Mouse (Mus musculus): Measurements from ENCODE around the gene P3h2. TPM values are rescaled to one million over a fixed set of nuclear protein-coding genes. Genes with fewer than 3 reads are reported as not detected.

The P3h2 gene
- polyA plus RNA-seq, 1 experiment from 2014 or later: 0.75 TPM

GRCm38 (mm10) chr16:26078923-26079351, 26.6 kb downstream of the P3h2 start:
- no peak overlapping the region for H3K9ac ChIP-seq (ENCODE audit: low read depth, low read length)
- no peak for ATAC-seq
- no peak overlapping the region for H3K27ac ChIP-seq (ENCODE audit: low read length)
- H3K4me3 ChIP-seq (ENCODE audit: low read depth, low read length): no peak overlapping the region
- H3K4me2 ChIP-seq (ENCODE audit: low read length): no peak overlapping the region
- no peaks in the 10 kb centered on the region for H3K4me1 ChIP-seq (ENCODE audit: control insufficient read depth, insufficient read depth, low read length)
- H3K9me3 ChIP-seq (replicated peaks; ENCODE audit: control insufficient read depth, low read length, poor library complexity, severe bottlenecking): no peaks in the 10 kb centered on the region
- no peaks in the 10 kb centered on the region for H3K27me3 ChIP-seq (ENCODE audit: control insufficient read depth, insufficient read depth, low read depth, low read length)
- 5% methylated on average over 7 of the region's 7 CpGs for WGBS
- H3K36me3 ChIP-seq (ENCODE audit: control insufficient read depth, insufficient read depth, low read length): no peaks in the 10 kb centered on the region

- ATAC-seq: 0 out of 2 replicates have a peak, but pooled peaks have one; percentile 28
- Histone ChIP-seq H3K4me2 (ENCODE audit: low read length) (no peak overlapping the region), H3K36me3 (ENCODE audit: control insufficient read depth, insufficient read depth, low read length) (no peaks in the 10 kb centered on the region), H3K4me1 (ENCODE audit: control insufficient read depth, insufficient read depth, low read length) (no peaks in the 10 kb centered on the region), H3K9ac (ENCODE audit: low read depth, low read length) (no peak overlapping the region), H3K27ac (ENCODE audit: low read length) (no peak overlapping the region), H3K9me3 (replicated peaks; ENCODE audit: control insufficient read depth, low read length, poor library complexity, severe bottlenecking) (no peaks in the 10 kb centered on the region), H3K4me3 (ENCODE audit: low read depth, low read length) (no peak overlapping the region), H3K27me3 (ENCODE audit: control insufficient read depth, insufficient read depth, low read depth, low read length) (no peaks in the 10 kb centered on the region)
- 18% methylated on average over 2 of the region's 2 CpGs for WGBS
These were observed 27.5 kb downstream of the P3h2 start for GRCm38 (mm10) chr16:26078100-26078422.

- WGBS: 50% methylated on average over 10 of the region's 10 CpGs
- H3K27ac ChIP-seq (ENCODE audit: low read length): no peak overlapping the region
- H3K9me3 ChIP-seq (replicated peaks; ENCODE audit: control insufficient read depth, low read length, poor library complexity, severe bottlenecking): no peaks in the 10 kb centered on the region
- no peaks in the 10 kb centered on the region for H3K4me1 ChIP-seq (ENCODE audit: control insufficient read depth, insufficient read depth, low read length)
- no peak overlapping the region for H3K4me2 ChIP-seq (ENCODE audit: low read length)
- H3K27me3 ChIP-seq (ENCODE audit: control insufficient read depth, insufficient read depth, low read depth, low read length): no peaks in the 10 kb centered on the region
- no peak overlapping the region for H3K9ac ChIP-seq (ENCODE audit: low read depth, low read length)
- no peaks in the 10 kb centered on the region for H3K36me3 ChIP-seq (ENCODE audit: control insufficient read depth, insufficient read depth, low read length)
- ATAC-seq: peak; percentile 56; the same call in 1 of the 2 replicates
- no peak overlapping the region for H3K4me3 ChIP-seq (ENCODE audit: low read depth, low read length)
These were observed 28.1 kb downstream of the P3h2 start for GRCm38 (mm10) chr16:26077246-26078099.

- ATAC-seq: no peak
- no peak overlapping the region for H3K27ac ChIP-seq (ENCODE audit: low read length)
- no peaks in the 10 kb centered on the region for H3K9me3 ChIP-seq (replicated peaks; ENCODE audit: control insufficient read depth, low read length, poor library complexity, severe bottlenecking)
These were observed 30.5 kb downstream of the P3h2 start for GRCm38 (mm10) chr16:26075063-26075462.

GRCm38 (mm10) chr16:26070376-26070775, 35.2 kb downstream of the P3h2 start:
- 97% methylated on average over 3 of the region's 3 CpGs for WGBS
- no peak overlapping the region for H3K4me2 ChIP-seq (ENCODE audit: low read length)
- no peak for ATAC-seq
- H3K27me3 ChIP-seq (ENCODE audit: control insufficient read depth, insufficient read depth, low read depth, low read length): no peaks in the 10 kb centered on the region
- H3K9me3 ChIP-seq (replicated peaks; ENCODE audit: control insufficient read depth, low read length, poor library complexity, severe bottlenecking): no peaks in the 10 kb centered on the region
- no peaks in the 10 kb centered on the region for H3K36me3 ChIP-seq (ENCODE audit: control insufficient read depth, insufficient read depth, low read length)
- H3K4me1 ChIP-seq (ENCODE audit: control insufficient read depth, insufficient read depth, low read length): no peaks in the 10 kb centered on the region
- no peak overlapping the region for H3K4me3 ChIP-seq (ENCODE audit: low read depth, low read length)
- H3K27ac ChIP-seq (ENCODE audit: low read length): no peak overlapping the region
- no peak overlapping the region for H3K9ac ChIP-seq (ENCODE audit: low read depth, low read length)

More at GRCm38 (mm10) chr16:26075063-26075462, 30.5 kb downstream of the P3h2 start:
- Histone ChIP-seq H3K4me3 (ENCODE audit: low read depth, low read length) (no peak overlapping the region), H3K36me3 (ENCODE audit: control insufficient read depth, insufficient read depth, low read length) (no peaks in the 10 kb centered on the region), H3K4me1 (ENCODE audit: control insufficient read depth, insufficient read depth, low read length) (no peaks in the 10 kb centered on the region), H3K9ac (ENCODE audit: low read depth, low read length) (no peak overlapping the region), H3K4me2 (ENCODE audit: low read length) (no peak overlapping the region), H3K27me3 (ENCODE audit: control insufficient read depth, insufficient read depth, low read depth, low read length) (no peaks in the 10 kb centered on the region)

GRCm38 (mm10) chr16:26065060-26065459, 40.5 kb downstream of the P3h2 start:
- Histone ChIP-seq H3K36me3 (ENCODE audit: control insufficient read depth, insufficient read depth, low read length) (no peaks in the 10 kb centered on the region), H3K27me3 (ENCODE audit: control insufficient read depth, insufficient read depth, low read depth, low read length) (no peaks in the 10 kb centered on the region), H3K4me1 (ENCODE audit: control insufficient read depth, insufficient read depth, low read length) (no peaks in the 10 kb centered on the region), H3K9me3 (replicated peaks; ENCODE audit: control insufficient read depth, low read length, poor library complexity, severe bottlenecking) (no peaks in the 10 kb centered on the region), H3K4me3 (ENCODE audit: low read depth, low read length) (no peak overlapping the region), H3K27ac (ENCODE audit: low read length) (no peak overlapping the region), H3K9ac (ENCODE audit: low read depth, low read length) (no peak overlapping the region), H3K4me2 (ENCODE audit: low read length) (no peak overlapping the region)
- WGBS: 68% methylated on average over 6 of the region's 6 CpGs
- ATAC-seq: no peak

GRCm38 (mm10) chr16:26060239-26061085, 45.1 kb downstream of the P3h2 start:
- no peak for ATAC-seq
- 84% methylated on average over 5 of the region's 5 CpGs for WGBS

GRCm38 (mm10) chr16:26053631-26054030, 52.0 kb downstream of the P3h2 start:
- Histone ChIP-seq H3K9ac (ENCODE audit: low read depth, low read length) (no peak overlapping the region), H3K36me3 (ENCODE audit: control insufficient read depth, insufficient read depth, low read length) (no peaks in the 10 kb centered on the region), H3K4me3 (ENCODE audit: low read depth, low read length) (no peak overlapping the region), H3K27me3 (ENCODE audit: control insufficient read depth, insufficient read depth, low read depth, low read length) (no peaks in the 10 kb centered on the region), H3K27ac (ENCODE audit: low read length) (no peak overlapping the region), H3K9me3 (replicated peaks; ENCODE audit: control insufficient read depth, low read length, poor library complexity, severe bottlenecking) (no peaks in the 10 kb centered on the region), H3K4me2 (ENCODE audit: low read length) (no peak overlapping the region), H3K4me1 (ENCODE audit: control insufficient read depth, insufficient read depth, low read length) (peaks cover 2% of the 10 kb centered on the region; the same call in 1 of the 2 replicates)
- no peak for ATAC-seq
- WGBS: 77% methylated on average over 3 of the region's 3 CpGs

More at GRCm38 (mm10) chr16:26060239-26061085, 45.1 kb downstream of the P3h2 start:
- H3K4me1 ChIP-seq (ENCODE audit: control insufficient read depth, insufficient read depth, low read length): no peaks in the 10 kb centered on the region
- no peak overlapping the region for H3K4me2 ChIP-seq (ENCODE audit: low read length)
- H3K9me3 ChIP-seq (replicated peaks; ENCODE audit: control insufficient read depth, low read length, poor library complexity, severe bottlenecking): no peaks in the 10 kb centered on the region
- H3K27me3 ChIP-seq (ENCODE audit: control insufficient read depth, insufficient read depth, low read depth, low read length): no peaks in the 10 kb centered on the region
- no peak overlapping the region for H3K4me3 ChIP-seq (ENCODE audit: low read depth, low read length)
- no peak overlapping the region for H3K27ac ChIP-seq (ENCODE audit: low read length)
- no peak overlapping the region for H3K9ac ChIP-seq (ENCODE audit: low read depth, low read length)
- no peaks in the 10 kb centered on the region for H3K36me3 ChIP-seq (ENCODE audit: control insufficient read depth, insufficient read depth, low read length)

Measured in midbrain, embryonic 16.5 days (tissue).